Mouse (Mus musculus) ES-Bruce4 (cell line): ENCODE data around the gene Zcchc13. TPM values are rescaled to one million over a fixed set of nuclear protein-coding genes. Genes with fewer than 3 reads are reported as not detected.

Experiments
- H3K27ac ChIP-seq: 2 replicates; pipeline ENCODE4 v1.5.1; 2012; ENCODE audit warnings: low read length, inconsistent platforms; ENCODE audit not compliant: insufficient read depth
- H3K27me3 ChIP-seq: 2 replicates; pipeline ENCODE4 v1.6.1; 2012; ENCODE audit warnings: mild to moderate bottlenecking, low read length, inconsistent platforms; ENCODE audit not compliant: control insufficient read depth, poor library complexity, insufficient read depth, severe bottlenecking
- H3K36me3 ChIP-seq: 2 replicates; pipeline ENCODE4 v1.6.1; 2012; ENCODE audit warnings: inconsistent platforms, mild to moderate bottlenecking, low read length, moderate library complexity; ENCODE audit not compliant: control insufficient read depth, poor library complexity, insufficient read depth, severe bottlenecking
- H3K4me1 ChIP-seq: one replicate; pipeline ENCODE4 v1.8.1; 2011; ENCODE audit warnings: low read length; ENCODE audit not compliant: control insufficient read depth, insufficient read depth
- H3K4me3 ChIP-seq: 2 replicates; pipeline ENCODE4 v1.5.1; 2011; ENCODE audit warnings: low read depth, mild to moderate bottlenecking, low read length
- H3K9ac ChIP-seq: 2 replicates; pipeline ENCODE4 v1.6.1; 2012; ENCODE audit warnings: low read depth, mild to moderate bottlenecking, inconsistent platforms; ENCODE audit not compliant: poor library complexity, severe bottlenecking
- H3K9me3 ChIP-seq: replicated peaks from 2 replicates; pipeline ENCODE4 v1.6.1; 2012; ENCODE audit warnings: mild to moderate bottlenecking, low read length, inconsistent platforms; ENCODE audit not compliant: control insufficient read depth, poor library complexity, insufficient read depth, severe bottlenecking
- CTCF ChIP-seq: IDR thresholded peaks from one replicate; pipeline ENCODE4 v1.8.1; 2011; ENCODE audit warnings: low read depth, low read length
- EP300 ChIP-seq: IDR thresholded peaks from 2 replicates; pipeline ENCODE4 v1.6.1; 2011; ENCODE audit warnings: low read depth, low read length; ENCODE audit not compliant: insufficient read depth
- POLR2A ChIP-seq: IDR thresholded peaks from one replicate; pipeline ENCODE4 v1.8.1; 2011; ENCODE audit warnings: low read length; ENCODE audit not compliant: insufficient read depth
- polyA plus RNA-seq: library from polyadenylated mRNA; stranded (reverse); fragments of >200 nt; gene quantifications from 2 replicates; pipeline ENCODE4 v1.2.4, GENCODE M21; 2011; ENCODE audit warnings: low read depth; ENCODE audit not compliant: missing spikeins, insufficient read depth, insufficient read length

The Zcchc13 gene
- polyA plus RNA-seq, 1 experiment: not detected

- Histone ChIP-seq H3K9ac (peak overlapping the region; percentile 85), H3K4me3 (no peak overlapping the region), H3K9me3 (no peaks in the 10 kb centered on the region), H3K4me1 (no peaks in the 10 kb centered on the region), H3K27me3 (no peaks in the 10 kb centered on the region), H3K36me3 (peaks cover 4% of the 10 kb centered on the region), H3K27ac (peak overlapping the region; percentile 51)
- TF ChIP-seq POLR2A: no peak
- no peak for TF ChIP-seq EP300
- no peak for TF ChIP-seq CTCF
Measured at GRCm38 (mm10) chrX:103617405-103618095, 12.8 kb upstream of the Zcchc13 start.

GRCm38 (mm10) chrX:103621799-103622198 lies 8.6 kb upstream of the Zcchc13 start:
- no peak for TF ChIP-seq EP300
- TF ChIP-seq CTCF: no peak
- no peak for TF ChIP-seq POLR2A
- Histone ChIP-seq H3K36me3 (no peaks in the 10 kb centered on the region), H3K9me3 (no peaks in the 10 kb centered on the region), H3K4me1 (no peaks in the 10 kb centered on the region), H3K27me3 (no peaks in the 10 kb centered on the region), H3K9ac (peak overlapping the region; percentile 41), H3K4me3 (peak overlapping the region; percentile 63), H3K27ac (peak overlapping the region; percentile 9; the same call in 1 of the 2 replicates)

GRCm38 (mm10) chrX:103622260-103622934 lies 8.0 kb upstream of the Zcchc13 start:
- Histone ChIP-seq H3K9me3 (no peaks in the 10 kb centered on the region), H3K27me3 (no peaks in the 10 kb centered on the region), H3K27ac (peak overlapping the region; percentile 9; the same call in 1 of the 2 replicates), H3K9ac (peak overlapping the region; percentile 41), H3K4me1 (no peaks in the 10 kb centered on the region), H3K4me3 (peak overlapping the region; percentile 63), H3K36me3 (no peaks in the 10 kb centered on the region)
- TF ChIP-seq EP300: 0 out of 2 replicates have a peak, but pooled peaks have one; percentile 35
- TF ChIP-seq POLR2A: peak; percentile 16
- TF ChIP-seq CTCF: peak; percentile 31

- Histone ChIP-seq H3K9me3 (no peaks in the 10 kb centered on the region), H3K9ac (peak overlapping the region; percentile 62), H3K4me1 (no peaks in the 10 kb centered on the region), H3K27me3 (no peaks in the 10 kb centered on the region), H3K4me3 (peak overlapping the region; percentile 60), H3K27ac (no peak overlapping the region), H3K36me3 (no peaks in the 10 kb centered on the region)
- no peak for TF ChIP-seq POLR2A
Measured at GRCm38 (mm10) chrX:103622935-103623280, 7.5 kb upstream of the Zcchc13 start.

- H3K27me3 ChIP-seq: no peaks in the 10 kb centered on the region
- no peak overlapping the region for H3K27ac ChIP-seq
- TF ChIP-seq CTCF: no peak
- no peak for TF ChIP-seq EP300
- no peak for TF ChIP-seq POLR2A
- H3K9ac ChIP-seq: peak overlapping the region; percentile 62
- no peaks in the 10 kb centered on the region for H3K36me3 ChIP-seq
- peak overlapping the region; percentile 81 for H3K4me3 ChIP-seq
- H3K4me1 ChIP-seq: no peaks in the 10 kb centered on the region
- H3K9me3 ChIP-seq: no peaks in the 10 kb centered on the region
Measured at GRCm38 (mm10) chrX:103623411-103623845, 7.0 kb upstream of the Zcchc13 start.
